Mouse (Mus musculus) midbrain, embryonic 15.5 days (tissue): Measurements from ENCODE around the gene Tmem50b. TPM values are rescaled to one million over a fixed set of nuclear protein-coding genes. Genes with fewer than 3 reads are reported as not detected.
A peak's percentile ranks its signal among the peaks of the same experiment; 100 is the strongest.

ENCODE experiments used
- ATAC-seq: fragments of 200-750 bp; cut with Nextera tagmentation; replicated peaks from 2 replicates; pipeline ENCODE4 v1.8.0; 2017; ENCODE audit warnings: moderate TSS enrichment
- H3K27ac ChIP-seq: fragments of 300-500 bp; sonication (generic); 2 replicates; pipeline ENCODE4 v1.5.1; 2015; ENCODE audit warnings: mild to moderate bottlenecking, inconsistent platforms
- H3K27me3 ChIP-seq: fragments of 300-500 bp; sonication (generic); replicated peaks from 2 replicates; pipeline ENCODE4 v1.6.1; 2015; ENCODE audit warnings: inconsistent platforms
- H3K36me3 ChIP-seq: fragments of 300-500 bp; sonication (generic); replicated peaks from 2 replicates; pipeline ENCODE4 v1.6.1; 2015; ENCODE audit warnings: inconsistent platforms
- H3K4me1 ChIP-seq: fragments of 300-500 bp; sonication (generic); 2 replicates; pipeline ENCODE4 v1.6.1; 2015; ENCODE audit warnings: inconsistent platforms
- H3K4me2 ChIP-seq: fragments of 300-500 bp; sonication (generic); 2 replicates; pipeline ENCODE4 v1.6.1; 2015; ENCODE audit warnings: inconsistent platforms, mild to moderate bottlenecking, moderate library complexity
- H3K4me3 ChIP-seq: fragments of 300-500 bp; sonication (generic); 2 replicates; pipeline ENCODE4 v1.5.1; 2015; ENCODE audit warnings: mild to moderate bottlenecking, inconsistent platforms
- H3K9ac ChIP-seq: fragments of 300-500 bp; sonication (generic); 2 replicates; pipeline ENCODE4 v1.6.1; 2015; ENCODE audit warnings: mild to moderate bottlenecking, inconsistent platforms
- H3K9me3 ChIP-seq: fragments of 300-500 bp; sonication (generic); 2 replicates; pipeline ENCODE4 v1.6.1; 2016; ENCODE audit warnings: inconsistent platforms
- WGBS: fragments of 180-500 bp; shearing (Covaris S2); methylation state at CpG from one replicate; pipeline ENCODE4 v1.1.7; 2015; ENCODE audit warnings: mixed read lengths; 5-methylcytosine and 5-hydroxymethylcytosine counted together
- polyA plus RNA-seq: library from polyadenylated mRNA; unstranded; fragments of >200 nt; fragmentation: Nextera tagmentation; extraction: Ambion mirVana; gene quantifications from 2 replicates; pipeline ENCODE4 v1.2.1, GENCODE M21; 2015

The Tmem50b gene
- polyA plus RNA-seq, 1 experiment from 2014 or later, result 81.6 TPM

GRCm38 (mm10) chr16:91629749-91630148 is 32.1 kb upstream of the Tmem50b start:
- Histone ChIP-seq H3K27ac (no peak overlapping the region), H3K36me3 (peaks cover 44% of the 10 kb centered on the region), H3K27me3 (no peaks in the 10 kb centered on the region), H3K9ac (no peak overlapping the region), H3K4me2 (no peak overlapping the region), H3K4me1 (no peaks in the 10 kb centered on the region), H3K4me3 (no peak overlapping the region), H3K9me3 (no peaks in the 10 kb centered on the region)
- ATAC-seq, result no peak
- WGBS, result 88% methylated on average over 4 of the region's 4 CpGs

- Histone ChIP-seq H3K4me3 (no peak overlapping the region), H3K9me3 (no peaks in the 10 kb centered on the region), H3K9ac (no peak overlapping the region), H3K4me2 (no peak overlapping the region), H3K27ac (no peak overlapping the region), H3K27me3 (no peaks in the 10 kb centered on the region), H3K36me3 (peaks cover 43% of the 10 kb centered on the region), H3K4me1 (no peaks in the 10 kb centered on the region)
- no peak for ATAC-seq
- 95% methylated on average over 3 of the region's 3 CpGs for WGBS
Observed at GRCm38 (mm10) chr16:91628673-91629072, 31.1 kb upstream of the Tmem50b start.

- H3K4me3 ChIP-seq, result no peak overlapping the region
- H3K36me3 ChIP-seq, result peaks cover 42% of the 10 kb centered on the region
Observed at GRCm38 (mm10) chr16:91627831-91628230, 30.2 kb upstream of the Tmem50b start.

GRCm38 (mm10) chr16:91623074-91623473 is 25.5 kb upstream of the Tmem50b start:
- ATAC-seq, result no peak
- H3K9ac ChIP-seq, result no peak overlapping the region
- no peak overlapping the region for H3K27ac ChIP-seq
- H3K36me3 ChIP-seq, result peaks cover 35% of the 10 kb centered on the region
- H3K4me1 ChIP-seq, result peaks cover 3% of the 10 kb centered on the region; the same call in 1 of the 2 replicates
- H3K9me3 ChIP-seq, result no peaks in the 10 kb centered on the region
- no peaks in the 10 kb centered on the region for H3K27me3 ChIP-seq
- no peak overlapping the region for H3K4me3 ChIP-seq
- H3K4me2 ChIP-seq, result no peak overlapping the region
- WGBS, result 96% methylated on average over 9 of the region's 9 CpGs

More at GRCm38 (mm10) chr16:91627831-91628230, 30.2 kb upstream of the Tmem50b start:
- no peak overlapping the region for H3K27ac ChIP-seq
- H3K27me3 ChIP-seq, result no peaks in the 10 kb centered on the region
- H3K9ac ChIP-seq, result no peak overlapping the region
- no peaks in the 10 kb centered on the region for H3K4me1 ChIP-seq
- 89% methylated on average over 7 of the region's 7 CpGs for WGBS
- H3K4me2 ChIP-seq, result no peak overlapping the region
- H3K9me3 ChIP-seq, result no peaks in the 10 kb centered on the region
- ATAC-seq, result no peak

GRCm38 (mm10) chr16:91620991-91621390 is 23.4 kb upstream of the Tmem50b start:
- no peaks in the 10 kb centered on the region for H3K9me3 ChIP-seq
- H3K27me3 ChIP-seq, result no peaks in the 10 kb centered on the region
- H3K4me1 ChIP-seq, result peaks cover 6% of the 10 kb centered on the region; the same call in 1 of the 2 replicates
- ATAC-seq, result no peak
- H3K27ac ChIP-seq, result no peak overlapping the region
- H3K36me3 ChIP-seq, result peaks cover 26% of the 10 kb centered on the region
- no peak overlapping the region for H3K4me3 ChIP-seq
- no peak overlapping the region for H3K4me2 ChIP-seq
- WGBS, result 95% methylated on average over 11 of the region's 11 CpGs
- H3K9ac ChIP-seq, result no peak overlapping the region

- H3K4me2 ChIP-seq, result no peak overlapping the region
- H3K9ac ChIP-seq, result no peak overlapping the region
- 94% methylated on average over 5 of the region's 5 CpGs for WGBS
- H3K27me3 ChIP-seq, result no peaks in the 10 kb centered on the region
- no peak for ATAC-seq
- no peak overlapping the region for H3K27ac ChIP-seq
- H3K36me3 ChIP-seq, result peaks cover 24% of the 10 kb centered on the region
- H3K9me3 ChIP-seq, result no peaks in the 10 kb centered on the region
- no peak overlapping the region for H3K4me3 ChIP-seq
- peaks cover 6% of the 10 kb centered on the region; the same call in 1 of the 2 replicates for H3K4me1 ChIP-seq
Observed at GRCm38 (mm10) chr16:91620185-91620584, 22.6 kb upstream of the Tmem50b start.

- Histone ChIP-seq H3K4me1 (peaks cover 6% of the 10 kb centered on the region; the same call in 1 of the 2 replicates), H3K4me2 (peak within 1 kb of the TSS; percentile 53), H3K9me3 (no peaks in the 10 kb centered on the region), H3K36me3 (peaks cover 18% of the 10 kb centered on the region), H3K27ac (peak within 1 kb of the TSS; percentile 57), H3K4me3 (peak within 1 kb of the TSS; percentile 74), H3K27me3 (no peaks in the 10 kb centered on the region), H3K9ac (peak within 1 kb of the TSS; percentile 50)
- WGBS, result 10% methylated on average over 39 of the region's 39 CpGs
- peak; percentile 95 for ATAC-seq
Observed at GRCm38 (mm10) chr16:91618511-91619501, 21.2 kb upstream of the Tmem50b start, which contains the start of gene Dnajc28. TSS of gene Dnajc28 (minus strand) at chr16:91619026.

GRCm38 (mm10) chr16:91614552-91614951 is 17.0 kb upstream of the Tmem50b start:
- H3K9ac ChIP-seq, result no peak overlapping the region
- H3K4me1 ChIP-seq, result peaks cover 6% of the 10 kb centered on the region; the same call in 1 of the 2 replicates
- H3K27ac ChIP-seq, result no peak overlapping the region
- no peaks in the 10 kb centered on the region for H3K36me3 ChIP-seq
- no peak for ATAC-seq
- H3K4me3 ChIP-seq, result no peak overlapping the region
- H3K27me3 ChIP-seq, result no peaks in the 10 kb centered on the region
- H3K9me3 ChIP-seq, result no peaks in the 10 kb centered on the region
- 86% methylated on average over 6 of the region's 6 CpGs for WGBS
- H3K4me2 ChIP-seq, result no peak overlapping the region

- WGBS, result 81% methylated on average over 5 of the region's 5 CpGs
- Histone ChIP-seq H3K27me3 (no peaks in the 10 kb centered on the region), H3K4me2 (no peak overlapping the region), H3K36me3 (no peaks in the 10 kb centered on the region), H3K4me1 (no peaks in the 10 kb centered on the region), H3K27ac (no peak overlapping the region), H3K9ac (no peak overlapping the region), H3K4me3 (no peak overlapping the region), H3K9me3 (no peaks in the 10 kb centered on the region)
- no peak for ATAC-seq
Observed at GRCm38 (mm10) chr16:91612525-91612924, 14.9 kb upstream of the Tmem50b start.

GRCm38 (mm10) chr16:91611248-91611647 is 13.6 kb upstream of the Tmem50b start:
- no peaks in the 10 kb centered on the region for H3K36me3 ChIP-seq
- H3K9me3 ChIP-seq, result no peaks in the 10 kb centered on the region
- ATAC-seq, result no peak
- H3K4me3 ChIP-seq, result no peak overlapping the region
- no peak overlapping the region for H3K9ac ChIP-seq
- WGBS, result 72% methylated on average over 11 of the region's 11 CpGs
- H3K4me1 ChIP-seq, result no peaks in the 10 kb centered on the region
- H3K27ac ChIP-seq, result no peak overlapping the region
- no peaks in the 10 kb centered on the region for H3K27me3 ChIP-seq
- H3K4me2 ChIP-seq, result no peak overlapping the region

- H3K4me1 ChIP-seq, result no peaks in the 10 kb centered on the region
- no peak overlapping the region for H3K4me3 ChIP-seq
- ATAC-seq, result no peak
- no peak overlapping the region for H3K27ac ChIP-seq
- no peak overlapping the region for H3K4me2 ChIP-seq
- no peak overlapping the region for H3K9ac ChIP-seq
- 80% methylated on average over 9 of the region's 9 CpGs for WGBS
- H3K36me3 ChIP-seq, result no peaks in the 10 kb centered on the region
- no peaks in the 10 kb centered on the region for H3K9me3 ChIP-seq
- no peaks in the 10 kb centered on the region for H3K27me3 ChIP-seq
Observed at GRCm38 (mm10) chr16:91609501-91610245, 12.1 kb upstream of the Tmem50b start.

GRCm38 (mm10) chr16:91606958-91607357 is 9.4 kb upstream of the Tmem50b start:
- Histone ChIP-seq H3K4me3 (no peak overlapping the region), H3K9me3 (no peaks in the 10 kb centered on the region), H3K36me3 (no peaks in the 10 kb centered on the region), H3K4me2 (no peak overlapping the region), H3K9ac (no peak overlapping the region), H3K4me1 (no peaks in the 10 kb centered on the region), H3K27me3 (no peaks in the 10 kb centered on the region), H3K27ac (no peak overlapping the region)
- WGBS, result 93% methylated on average over 8 of the region's 8 CpGs
- no peak for ATAC-seq
